Mouse (Mus musculus): ENCODE measurements around the gene Creg1.

DNA sequence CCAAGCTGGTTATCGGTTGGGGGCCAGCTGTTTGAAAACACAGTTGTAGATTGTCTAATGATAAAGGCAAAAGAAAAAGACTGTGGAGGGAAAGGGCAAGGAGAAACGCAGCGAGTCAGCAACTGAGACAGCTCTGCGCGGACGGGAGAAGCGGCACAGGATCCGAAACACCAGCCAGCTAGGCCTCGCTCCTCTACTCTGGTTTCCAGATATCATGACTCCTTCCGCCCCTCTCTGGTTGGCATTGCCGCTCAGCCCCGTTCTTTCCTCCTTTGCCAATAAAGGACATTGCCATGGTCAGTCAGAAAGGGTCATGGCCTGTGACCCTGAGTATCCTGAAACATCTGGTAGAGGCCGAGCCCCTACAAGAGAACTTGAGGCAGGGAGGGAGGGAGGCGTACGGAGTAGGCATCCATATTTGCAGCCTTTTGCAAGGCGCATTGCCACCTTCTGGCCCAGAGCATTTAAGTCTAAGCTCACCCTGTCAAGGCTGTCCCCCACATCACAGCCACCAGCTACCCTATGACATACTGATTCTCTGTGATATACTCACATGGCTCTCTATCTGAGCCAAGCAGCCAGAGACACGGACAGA, 25.6 kb downstream of the Creg1 start:
- TF ChIP-seq POLR2A (IDR thresholded peaks at IDR 0.05; ENCODE audit: insufficient read depth, low read depth, low read length) (no peak), CTCF (IDR thresholded peaks at IDR 0.05; ENCODE audit: insufficient read depth, low read depth, low read length) (no peak)
